Mouse (Mus musculus): ENCODE results near the gene Ddrgk1. TPM values are rescaled to one million over a fixed set of nuclear protein-coding genes. Genes with fewer than 3 reads are reported as not detected.

The Ddrgk1 gene
- 82.1 and 106 TPM in 2 replicates for polyA plus RNA-seq (2012; rRNA removed; ENCODE audit: low replicate concordance)

GRCm38 (mm10) chr2:130664102-130664701 lies at the start of gene Ddrgk1:
TSS of gene Ddrgk1 (minus strand) at chr2:130664659.

GRCm38 (mm10) chr2:130697153-130697810 lies 32.8 kb upstream of the Ddrgk1 start, which contains the start of gene Slc4a11:
TSS of gene Slc4a11 (minus strand) at chr2:130697519.

GRCm38 (mm10) chr2:130667559-130667958 lies 3.1 kb upstream of the Ddrgk1 start, which contains the start of gene Itpa:
TSS of gene Itpa (plus strand) at chr2:130667610.

GRCm38 (mm10) chr2:130642684-130643369 lies 21.6 kb downstream of the Ddrgk1 start, which contains the start of gene Lzts3:
TSS of gene Lzts3 (minus strand) at chr2:130642803.

GRCm38 (mm10) chr2:130629839-130630203 lies 34.6 kb downstream of the Ddrgk1 start, which contains the start of the genes Fastkd5 and Ubox5:
TSS of gene Fastkd5 (minus strand) at chr2:130630027.
TSS of gene Ubox5 (minus strand) at chr2:130630038.

Other genes starting within 250 kb of the Ddrgk1 start
- 29.5 and 34.3 TPM in 2 replicates for gene Vps16, start 240.3 kb downstream of the Ddrgk1 start, polyA plus RNA-seq (2012; rRNA removed; ENCODE audit: low replicate concordance)
- 10.8 and 17.5 TPM in 2 replicates for gene Pced1a, start 240.0 kb downstream of the Ddrgk1 start, polyA plus RNA-seq (2012; rRNA removed; ENCODE audit: low replicate concordance)
- 12.7 and 22.3 TPM in 2 replicates for gene Ptpra, start 214.4 kb downstream of the Ddrgk1 start, polyA plus RNA-seq (2012; rRNA removed; ENCODE audit: low replicate concordance)
- 85.0 and 146 TPM in 2 replicates for gene Mrps26, start 100.9 kb downstream of the Ddrgk1 start, polyA plus RNA-seq (2012; rRNA removed; ENCODE audit: low replicate concordance)
- gene Oxt, start 88.5 kb downstream of the Ddrgk1 start, polyA plus RNA-seq (2012; rRNA removed; ENCODE audit: low replicate concordance): not detected in 2 replicates
- gene Avp, start 82.1 kb downstream of the Ddrgk1 start, polyA plus RNA-seq (2012; rRNA removed; ENCODE audit: low replicate concordance): 0.26 TPM in 1 of 2 replicates, not detected in the other
- 0.23 and 0.46 TPM in 2 replicates for gene Fastkd5, start 34.6 kb downstream of the Ddrgk1 start, polyA plus RNA-seq (2012; rRNA removed; ENCODE audit: low replicate concordance)
- 3.7 and 4.6 TPM in 2 replicates for gene Ubox5, start 34.6 kb downstream of the Ddrgk1 start, polyA plus RNA-seq (2012; rRNA removed; ENCODE audit: low replicate concordance)
- gene Lzts3, start 21.9 kb downstream of the Ddrgk1 start, polyA plus RNA-seq (2012; rRNA removed; ENCODE audit: low replicate concordance): 48.2 and 56.0 TPM in 2 replicates
- 20.8 and 23.9 TPM in 2 replicates for gene Itpa, start 3.0 kb upstream of the Ddrgk1 start, polyA plus RNA-seq (2012; rRNA removed; ENCODE audit: low replicate concordance)
- 0.91 and 1.4 TPM in 2 replicates for gene Slc4a11, start 32.9 kb upstream of the Ddrgk1 start, polyA plus RNA-seq (2012; rRNA removed; ENCODE audit: low replicate concordance)
- 6.6 and 25.8 TPM in 2 replicates for gene 4930402H24Rik, start 241.7 kb upstream of the Ddrgk1 start, polyA plus RNA-seq (2012; rRNA removed; ENCODE audit: low replicate concordance)
- gene Atrn, start 241.8 kb upstream of the Ddrgk1 start, polyA plus RNA-seq (2012; rRNA removed; ENCODE audit: low replicate concordance): 3.6 and 8.1 TPM in 2 replicates

Measured in duodenum, adult 2 months (tissue).